Mouse (Mus musculus) lung, postnatal 0 days (tissue): ENCODE measurements around the gene Ccdc24. TPM values are rescaled to one million over a fixed set of nuclear protein-coding genes. Genes with fewer than 3 reads are reported as not detected.
A peak's percentile ranks its signal among the peaks of the same experiment; 100 is the strongest.

Source experiments
- ATAC-seq: fragments of 200-750 bp; cut with Nextera tagmentation; 2 replicates; pipeline ENCODE4 v1.8.0; 2017; ENCODE audit warnings: moderate library complexity
- DNase-seq: peaks from one replicate; pipeline ENCODE4 v3.0.0-alpha.2; 2016; ENCODE audit warnings: low spot score
- H3K27ac ChIP-seq: fragments of 300-500 bp; sonication (generic); 2 replicates; pipeline ENCODE4 v1.5.1; 2014; ENCODE audit warnings: antibody characterized with exemption, mild to moderate bottlenecking, low read length, mixed read lengths
- H3K27me3 ChIP-seq: fragments of 300-500 bp; sonication (generic); replicated peaks from 2 replicates; pipeline ENCODE4 v1.6.1; 2014; ENCODE audit warnings: low read length, mixed read lengths; ENCODE audit not compliant: insufficient read depth
- H3K36me3 ChIP-seq: fragments of 300-500 bp; sonication (generic); 2 replicates; pipeline ENCODE4 v1.6.1; 2014; ENCODE audit warnings: low read length, mixed read lengths; ENCODE audit not compliant: insufficient read depth
- H3K4me1 ChIP-seq: fragments of 300-500 bp; sonication (generic); 2 replicates; pipeline ENCODE4 v1.6.1; 2014; ENCODE audit warnings: antibody characterized with exemption, low read depth, low read length, mixed read lengths; ENCODE audit not compliant: insufficient read depth
- H3K4me2 ChIP-seq: fragments of 300-500 bp; sonication (generic); replicated peaks from 2 replicates; pipeline ENCODE4 v1.6.1; 2014; ENCODE audit warnings: low read depth, mild to moderate bottlenecking, low read length, moderate library complexity, mixed read lengths
- H3K4me3 ChIP-seq: fragments of 300-500 bp; sonication (generic); 2 replicates; pipeline ENCODE4 v1.5.1; 2014; ENCODE audit warnings: low read depth, low read length
- H3K9ac ChIP-seq: fragments of 300-500 bp; sonication (generic); replicated peaks from 2 replicates; pipeline ENCODE4 v1.6.1; 2014; ENCODE audit warnings: low read depth, mild to moderate bottlenecking
- H3K9me3 ChIP-seq: fragments of 300-500 bp; sonication (generic); 2 replicates; pipeline ENCODE4 v1.6.1; 2016; ENCODE audit warnings: low read length, mixed read lengths
- CTCF ChIP-seq: IDR thresholded peaks from 2 replicates; pipeline ENCODE4 v1.5.1; 2016; ENCODE audit warnings: antibody characterized with exemption, mild to moderate bottlenecking
- EP300 ChIP-seq: IDR thresholded peaks from 2 replicates; pipeline ENCODE4 v1.6.1; 2016; ENCODE audit warnings: antibody characterized with exemption, mild to moderate bottlenecking, control low read depth
- WGBS: fragments of 180-500 bp; shearing (Covaris S2); extraction: QIAGEN DNeasy Blood & Tissue Kit; methylation state at CpG from one replicate; pipeline ENCODE4 v1.1.7; 2014; 5-methylcytosine and 5-hydroxymethylcytosine counted together
- polyA plus RNA-seq: library from polyadenylated mRNA; unstranded; fragments of >200 nt; fragmentation: Nextera tagmentation; extraction: Ambion mirVana; gene quantifications from 2 replicates; pipeline ENCODE4 v1.2.1, GENCODE M21; 2015

Gene Ccdc24
- polyA plus RNA-seq, 1 experiment from 2014 or later, result 4.5 TPM

GRCm38 (mm10) chr4:117839366-117839765 is 33.0 kb downstream of the Ccdc24 start:
- H3K9me3 ChIP-seq, result no peaks in the 10 kb centered on the region
- TF ChIP-seq CTCF, result no peak
- no peak for TF ChIP-seq EP300
- no peak overlapping the region for H3K9ac ChIP-seq
- no peak overlapping the region for H3K4me3 ChIP-seq
- no peak overlapping the region for H3K27ac ChIP-seq
- H3K4me2 ChIP-seq, result no peak overlapping the region
- no peaks in the 10 kb centered on the region for H3K36me3 ChIP-seq
- DNase-seq (no peak), ATAC-seq (no peak)
- 85% methylated on average over 6 of the region's 6 CpGs for WGBS
- H3K27me3 ChIP-seq, result no peaks in the 10 kb centered on the region
- peaks cover 20% of the 10 kb centered on the region for H3K4me1 ChIP-seq

GRCm38 (mm10) chr4:117837271-117837670 is 35.1 kb downstream of the Ccdc24 start:
- Histone ChIP-seq H3K27me3 (no peaks in the 10 kb centered on the region), H3K4me3 (no peak overlapping the region), H3K4me2 (peak overlapping the region; percentile 99; the same call in 1 of the 2 replicates), H3K9ac (no peak overlapping the region), H3K9me3 (no peaks in the 10 kb centered on the region), H3K4me1 (peaks cover 20% of the 10 kb centered on the region), H3K27ac (no peak overlapping the region), H3K36me3 (no peaks in the 10 kb centered on the region)
- TF ChIP-seq EP300, result no peak
- no peak for TF ChIP-seq CTCF
- ATAC-seq (no peak), DNase-seq (no peak)
- 54% methylated on average over 4 of the region's 4 CpGs for WGBS

- Histone ChIP-seq H3K9me3 (no peaks in the 10 kb centered on the region), H3K27ac (peak overlapping the region; percentile 89), H3K27me3 (no peaks in the 10 kb centered on the region), H3K4me3 (peak overlapping the region; percentile 79), H3K4me2 (peak overlapping the region; percentile 99), H3K36me3 (no peaks in the 10 kb centered on the region), H3K4me1 (peaks cover 20% of the 10 kb centered on the region), H3K9ac (peak overlapping the region; percentile 76)
- no peak; the same call in 1 of the 2 replicates for TF ChIP-seq EP300
- no peak for TF ChIP-seq CTCF
- ATAC-seq (peak; percentile 87), DNase-seq (peak; percentile 97)
- 4% methylated on average over 37 of the region's 48 CpGs for WGBS
Measured at GRCm38 (mm10) chr4:117836204-117836767, 36.1 kb downstream of the Ccdc24 start.

GRCm38 (mm10) chr4:117835531-117836111 is 36.7 kb downstream of the Ccdc24 start:
- TF ChIP-seq CTCF (no peak), EP300 (no peak)
- Histone ChIP-seq H3K9me3 (no peaks in the 10 kb centered on the region), H3K27me3 (no peaks in the 10 kb centered on the region), H3K27ac (peak overlapping the region; percentile 89), H3K9ac (peak overlapping the region; percentile 76), H3K4me3 (peak overlapping the region; percentile 79), H3K4me2 (peak overlapping the region; percentile 99), H3K4me1 (peaks cover 19% of the 10 kb centered on the region), H3K36me3 (no peaks in the 10 kb centered on the region)
- ATAC-seq (peak; percentile 16), DNase-seq (peak; percentile 36)
- 1% methylated on average over 56 of the region's 60 CpGs for WGBS

DNA sequence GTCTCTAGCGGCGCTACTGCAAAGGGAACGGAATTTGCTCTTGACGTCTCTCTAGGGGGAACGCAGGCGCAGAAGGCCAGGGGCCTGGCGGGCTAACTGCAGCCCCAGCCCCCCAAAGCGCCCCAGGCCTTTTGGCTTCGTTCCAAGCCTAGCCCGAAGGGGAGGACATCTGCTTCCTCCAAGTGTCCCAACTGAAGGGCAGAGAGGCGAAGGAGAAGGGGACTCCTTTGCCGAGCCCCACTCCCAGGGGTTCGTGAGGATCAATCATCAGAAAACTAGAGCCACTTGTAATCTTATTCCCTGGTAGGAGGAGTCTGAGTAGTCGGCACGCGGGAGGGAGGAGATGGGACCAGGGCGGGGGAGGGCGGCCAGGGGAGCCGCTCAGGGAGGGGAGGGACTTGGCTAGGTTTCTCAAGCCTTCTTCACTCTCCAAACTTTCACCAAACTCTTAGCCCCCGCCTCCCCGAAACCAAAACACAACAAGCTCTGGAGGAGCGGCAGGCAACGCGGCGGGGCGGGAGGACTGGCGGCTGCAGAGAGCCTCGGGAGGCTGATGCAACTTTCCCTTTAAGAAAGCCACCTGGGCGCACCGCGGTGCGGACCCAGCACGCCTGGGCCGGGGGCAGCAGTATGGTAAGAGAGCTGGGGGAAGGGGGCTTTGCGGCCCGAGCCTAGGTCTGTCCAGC is 37.4 kb downstream of the Ccdc24 start:
- TF ChIP-seq CTCF, result no peak
- no peak for TF ChIP-seq EP300
- Histone ChIP-seq H3K4me2 (peak overlapping the region; percentile 99), H3K9ac (peak overlapping the region; percentile 76), H3K4me1 (peaks cover 15% of the 10 kb centered on the region), H3K27ac (peak overlapping the region; percentile 89), H3K9me3 (no peaks in the 10 kb centered on the region), H3K4me3 (peak overlapping the region; percentile 79), H3K27me3 (no peaks in the 10 kb centered on the region), H3K36me3 (no peaks in the 10 kb centered on the region)
- DNase-seq (peak; percentile 93), ATAC-seq (peak; percentile 48)
- WGBS, result 2% methylated on average over 36 of the region's 36 CpGs

DNA sequence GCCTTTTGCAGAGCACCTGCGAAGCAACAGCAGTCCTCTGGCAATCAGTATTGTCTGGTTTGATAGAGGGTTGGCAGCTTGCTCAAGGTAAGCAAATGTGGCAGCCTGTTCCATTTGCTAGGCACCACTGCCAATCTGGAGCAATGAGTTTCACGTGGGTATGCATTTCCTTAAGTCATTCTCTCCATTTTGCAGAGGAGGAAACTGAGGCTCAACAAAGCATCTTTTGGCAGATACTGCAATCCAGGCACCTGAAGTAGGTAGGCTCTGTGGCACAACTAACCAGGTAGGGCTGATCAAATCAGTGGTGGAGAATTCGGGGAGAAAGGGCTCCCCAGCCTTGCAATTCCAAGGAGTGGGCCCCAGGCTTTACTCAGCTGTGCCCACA is 37.9 kb downstream of the Ccdc24 start, which contains the start of gene Slc6a9:
Gene Slc6a9 (plus strand): TSS at position 50 of the 388 bp plus-strand sequence.
- H3K36me3 ChIP-seq, result no peaks in the 10 kb centered on the region

More for the DNA sequence above, 37.9 kb downstream of the Ccdc24 start, which contains the start of gene Slc6a9:
- peaks cover 14% of the 10 kb centered on the region for H3K4me1 ChIP-seq
- DNase-seq, result no peak
- peak within 1 kb of the TSS; percentile 76 for H3K9ac ChIP-seq
- TF ChIP-seq CTCF, result no peak; the same call in 1 of the 2 replicates
- TF ChIP-seq EP300, result no peak
- no peaks in the 10 kb centered on the region for H3K27me3 ChIP-seq
- peak within 1 kb of the TSS; percentile 99 for H3K4me2 ChIP-seq
- H3K4me3 ChIP-seq, result peak within 1 kb of the TSS; percentile 79
- H3K9me3 ChIP-seq, result no peaks in the 10 kb centered on the region
- ATAC-seq, result no peak
- peak within 1 kb of the TSS; percentile 89 for H3K27ac ChIP-seq
- 29% methylated on average over 3 of the region's 3 CpGs for WGBS
